ENCODE assay signal across 9 mouse cellular contexts in the genomic region with DNA sequence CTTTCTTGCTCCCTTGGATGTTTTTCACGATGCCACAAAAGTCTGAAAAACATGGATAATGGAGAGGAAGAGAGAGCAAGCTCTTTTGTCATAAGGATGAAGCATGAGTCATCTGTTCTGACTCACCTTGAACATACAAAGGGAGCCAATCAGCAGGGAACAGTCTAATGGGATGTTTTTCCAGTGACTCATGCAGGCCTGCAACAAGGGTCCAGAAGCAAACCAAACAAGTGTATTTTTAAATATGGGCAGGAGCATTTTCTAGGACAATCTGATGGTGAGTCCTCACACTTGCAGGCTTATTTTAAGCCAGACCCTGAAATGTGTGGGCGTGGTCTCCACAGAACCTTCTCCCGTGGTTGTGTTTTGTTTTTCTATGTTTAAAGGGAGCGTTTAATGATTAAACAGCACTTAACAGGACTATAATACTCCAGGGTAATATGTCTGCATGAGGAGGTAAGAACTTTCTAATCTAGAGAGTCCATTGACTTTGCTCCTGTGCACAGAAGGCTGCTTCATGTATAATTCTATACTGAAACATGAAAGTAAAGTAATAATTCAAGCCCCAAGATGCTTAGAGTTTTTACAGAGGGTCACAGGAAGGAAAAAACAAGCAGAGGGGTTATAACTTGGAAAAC.
DNase-seq lines count a peak whose midpoint lies in the region; ATAC-seq and TF ChIP-seq lines count a peak whose summit lies in the region.
"Had no signal": no experiment of that assay in that cellular context is flagged by ENCODE, and none has a peak within 500 bp of the region (broad histone marks: within the 10 kb centered on the region; RNA-seq: fewer than 3 reads in every experiment).

No protein-coding gene starts in this region.

- H3K4me2 ChIP-seq in liver, postnatal 0 days (ENCODE audit: low read depth, low read length): no peak overlapping the region
- H3K4me2 ChIP-seq in liver, embryonic 11.5 days: no peak overlapping the region
- no peak overlapping the region for H3K4me2 ChIP-seq in stomach, embryonic 14.5 days (replicated peaks; ENCODE audit: low read depth, low read length)

- no peaks in the 10 kb centered on the region for H3K9me3 ChIP-seq in liver, postnatal 0 days (ENCODE audit: low read length)
- no peaks in the 10 kb centered on the region for H3K9me3 ChIP-seq in liver, embryonic 11.5 days (ENCODE audit: control insufficient read depth, low read length)
- no peaks in the 10 kb centered on the region for H3K9me3 ChIP-seq in stomach, embryonic 14.5 days (ENCODE audit: control insufficient read depth, low read depth, low read length)
- H3K9me3 ChIP-seq in embryonic facial prominence, embryonic 10.5 days: no peaks in the 10 kb centered on the region

- TF ChIP-seq EP300 in liver, postnatal 0 days (IDR thresholded peaks at IDR 0.05; ENCODE audit: low read depth): no peak

- no peaks in the 10 kb centered on the region for H3K27me3 ChIP-seq in liver, postnatal 0 days (ENCODE audit: insufficient read depth, low read length)
- no peaks in the 10 kb centered on the region for H3K27me3 ChIP-seq in liver, embryonic 11.5 days (replicated peaks; ENCODE audit: control insufficient read depth, insufficient read depth, low read length)
- H3K27me3 ChIP-seq in kidney, adult 2 months (replicated peaks; ENCODE audit: control insufficient read depth, insufficient read depth, low read length): no peaks in the 10 kb centered on the region
- H3K27me3 ChIP-seq in stomach, embryonic 14.5 days (ENCODE audit: control insufficient read depth, insufficient read depth, low read length): no peaks in the 10 kb centered on the region
- no peaks in the 10 kb centered on the region for H3K27me3 ChIP-seq in embryonic facial prominence, embryonic 10.5 days (replicated peaks; ENCODE audit: low read depth, poor library complexity, severe bottlenecking)

- no peaks in the 10 kb centered on the region for H3K36me3 ChIP-seq in liver, postnatal 0 days (replicated peaks; ENCODE audit: insufficient read depth, low read length)
- no peaks in the 10 kb centered on the region for H3K36me3 ChIP-seq in liver, embryonic 11.5 days (ENCODE audit: control insufficient read depth, insufficient read depth, low read length)
- H3K36me3 ChIP-seq in kidney, adult 2 months (ENCODE audit: control insufficient read depth, insufficient read depth, low read length): no peaks in the 10 kb centered on the region
- no peaks in the 10 kb centered on the region for H3K36me3 ChIP-seq in stomach, embryonic 14.5 days (ENCODE audit: control insufficient read depth, insufficient read depth, low read length)
- no peaks in the 10 kb centered on the region for H3K36me3 ChIP-seq in embryonic facial prominence, embryonic 10.5 days (replicated peaks)

- no peak for TF ChIP-seq CTCF in liver, postnatal 0 days (IDR thresholded peaks at IDR 0.05; ENCODE audit: low read depth)
- no peak for TF ChIP-seq CTCF in kidney, adult 2 months (conservative IDR thresholded peaks at IDR 0.05; ENCODE audit: insufficient read depth, insufficient read length, low read depth, low read length)

- 62% methylated on average over 4 of the region's 4 CpGs for WGBS in liver, postnatal 0 days (ENCODE audit: insufficient replicate concordance)
- 73% methylated on average over 4 of the region's 4 CpGs for WGBS in liver, embryonic 11.5 days
- 35% methylated on average over 4 of the region's 4 CpGs for WGBS in kidney, adult 2 months
- 56% methylated on average over 4 of the region's 4 CpGs for WGBS in stomach, embryonic 14.5 days
- 85% methylated on average over 4 of the region's 4 CpGs for WGBS in embryonic facial prominence, embryonic 10.5 days

- no peak overlapping the region for H3K27ac ChIP-seq in liver, postnatal 0 days (ENCODE audit: low read depth)
- H3K27ac ChIP-seq in liver, embryonic 11.5 days (ENCODE audit: low read depth, low read length): no peak overlapping the region
- H3K27ac ChIP-seq in kidney, adult 2 months (ENCODE audit: insufficient read depth, low read depth, low read length): no peak overlapping the region
- no peak overlapping the region for H3K27ac ChIP-seq in stomach, embryonic 14.5 days (ENCODE audit: low read length)
- H3K27ac ChIP-seq in embryonic facial prominence, embryonic 10.5 days (replicated peaks): no peak overlapping the region
- H3K27ac ChIP-seq: liver, embryonic 14.5 days had no signal

- H3K4me1 ChIP-seq in liver, postnatal 0 days (ENCODE audit: insufficient read depth): no peaks in the 10 kb centered on the region
- no peaks in the 10 kb centered on the region for H3K4me1 ChIP-seq in liver, embryonic 11.5 days (replicated peaks; ENCODE audit: control insufficient read depth, insufficient read depth, low read length)
- no peaks in the 10 kb centered on the region; the same call in 1 of the 2 replicates for H3K4me1 ChIP-seq in kidney, adult 2 months (ENCODE audit: control insufficient read depth, insufficient read depth, low read length)
- H3K4me1 ChIP-seq in stomach, embryonic 14.5 days (ENCODE audit: control insufficient read depth, insufficient read depth, low read length): no peaks in the 10 kb centered on the region
- H3K4me1 ChIP-seq in embryonic facial prominence, embryonic 10.5 days: no peaks in the 10 kb centered on the region

- H3K9ac ChIP-seq in liver, postnatal 0 days (replicated peaks): no peak overlapping the region
- no peak overlapping the region for H3K9ac ChIP-seq in liver, embryonic 11.5 days (ENCODE audit: low read depth, low read length)
- no peak overlapping the region for H3K9ac ChIP-seq in stomach, embryonic 14.5 days (replicated peaks; ENCODE audit: low read depth, low read length)
- H3K9ac ChIP-seq: liver, embryonic 14.5 days had no signal

- peak; percentile 70 for ATAC-seq in liver, postnatal 0 days
- ATAC-seq in liver, embryonic 11.5 days (replicated peaks; ENCODE audit: low FRiP score): no peak
- ATAC-seq in stomach, embryonic 14.5 days (ENCODE audit: insufficient number of reproducible peaks, insufficient read depth, low FRiP score, low read depth): peak; percentile 77

- H3K4me3 ChIP-seq in liver, postnatal 0 days (ENCODE audit: low read depth, low read length): no peak overlapping the region
- H3K4me3 ChIP-seq in liver, embryonic 11.5 days (ENCODE audit: low read depth, low read length): no peak overlapping the region
- H3K4me3 ChIP-seq in kidney, adult 2 months (ENCODE audit: insufficient read depth, low read depth, low read length): no peak overlapping the region
- H3K4me3 ChIP-seq in stomach, embryonic 14.5 days (ENCODE audit: low read depth, low read length): no peak overlapping the region
- no peak overlapping the region for H3K4me3 ChIP-seq in embryonic facial prominence, embryonic 10.5 days

- DNase-seq in liver, postnatal 0 days: no peak
- no peak for DNase-seq in liver, embryonic 11.5 days (ENCODE audit: low spot score)
- peak; percentile 34 to 37 for DNase-seq in adrenal gland, postnatal 36 days
- DNase-seq in kidney, adult 2 months: peak; percentile 14
- no peak for DNase-seq in embryonic facial prominence, embryonic 10.5 days (ENCODE audit: low spot score)
- DNase-seq in thymus, adult 18-20 months: no peak
- no peak for DNase-seq in spleen, postnatal 14 days (ENCODE audit: low spot score in 2 of 2)

- no peak for TF ChIP-seq POLR2A in kidney, adult 2 months (IDR thresholded peaks at IDR 0.05; ENCODE audit: low read depth, low read length)

Comparison
In these comparisons a context has a peak if more than half of its experiments do, and no peak if none do; other contexts are left out.
1. DNase-seq: peak in adrenal gland, postnatal 36 days (2 of 2) and kidney, adult 2 months (single experiment); none in liver, postnatal 0 days (single experiment), liver, embryonic 11.5 days (single experiment), embryonic facial prominence, embryonic 10.5 days (single experiment), thymus, adult 18-20 months (0 of 2) and spleen, postnatal 14 days (0 of 2).